Mouse (Mus musculus) hindbrain, embryonic 12.5 days (tissue): ENCODE measurements at regions not wholly inside any gene's neighbourhood (a gene's known extent, or its start where the extent isn't known, plus 50 kb on each side); places are given as distances from the start of the nearest gene placed in this dataset.

ENCODE experiments used
- ATAC-seq: fragments of 200-750 bp; cut with Nextera tagmentation; 2 replicates; pipeline ENCODE4 v1.8.0; 2017; ENCODE audit warnings: moderate TSS enrichment; ENCODE audit not compliant: low FRiP score
- H3K27ac ChIP-seq: fragments of 300-500 bp; sonication (generic); 2 replicates; pipeline ENCODE4 v1.5.1; 2016; ENCODE audit warnings: mild to moderate bottlenecking
- H3K27me3 ChIP-seq: fragments of 300-500 bp; sonication (generic); 2 replicates; pipeline ENCODE4 v1.6.1; 2016; ENCODE audit warnings: mild to moderate bottlenecking
- H3K36me3 ChIP-seq: fragments of 300-500 bp; sonication (generic); 2 replicates; pipeline ENCODE4 v1.6.1; 2016; ENCODE audit warnings: mild to moderate bottlenecking
- H3K4me1 ChIP-seq: fragments of 300-500 bp; sonication (generic); 2 replicates; pipeline ENCODE4 v1.6.1; 2016
- H3K4me2 ChIP-seq: fragments of 300-500 bp; sonication (generic); replicated peaks from 2 replicates; pipeline ENCODE4 v1.6.1; 2016; ENCODE audit warnings: mild to moderate bottlenecking
- H3K4me3 ChIP-seq: fragments of 300-500 bp; sonication (generic); 2 replicates; pipeline ENCODE4 v1.5.1; 2016; ENCODE audit warnings: mild to moderate bottlenecking
- H3K9ac ChIP-seq: fragments of 300-500 bp; sonication (generic); 2 replicates; pipeline ENCODE4 v1.6.1; 2016; ENCODE audit warnings: mild to moderate bottlenecking, moderate library complexity
- H3K9me3 ChIP-seq: fragments of 300-500 bp; sonication (generic); replicated peaks from 2 replicates; pipeline ENCODE4 v1.6.1; 2016; ENCODE audit warnings: mild to moderate bottlenecking
- WGBS: fragments of 180-500 bp; shearing (Covaris S2); methylation state at CpG from one replicate; pipeline ENCODE4 v1.1.7; 2016; 5-methylcytosine and 5-hydroxymethylcytosine counted together

DNA sequence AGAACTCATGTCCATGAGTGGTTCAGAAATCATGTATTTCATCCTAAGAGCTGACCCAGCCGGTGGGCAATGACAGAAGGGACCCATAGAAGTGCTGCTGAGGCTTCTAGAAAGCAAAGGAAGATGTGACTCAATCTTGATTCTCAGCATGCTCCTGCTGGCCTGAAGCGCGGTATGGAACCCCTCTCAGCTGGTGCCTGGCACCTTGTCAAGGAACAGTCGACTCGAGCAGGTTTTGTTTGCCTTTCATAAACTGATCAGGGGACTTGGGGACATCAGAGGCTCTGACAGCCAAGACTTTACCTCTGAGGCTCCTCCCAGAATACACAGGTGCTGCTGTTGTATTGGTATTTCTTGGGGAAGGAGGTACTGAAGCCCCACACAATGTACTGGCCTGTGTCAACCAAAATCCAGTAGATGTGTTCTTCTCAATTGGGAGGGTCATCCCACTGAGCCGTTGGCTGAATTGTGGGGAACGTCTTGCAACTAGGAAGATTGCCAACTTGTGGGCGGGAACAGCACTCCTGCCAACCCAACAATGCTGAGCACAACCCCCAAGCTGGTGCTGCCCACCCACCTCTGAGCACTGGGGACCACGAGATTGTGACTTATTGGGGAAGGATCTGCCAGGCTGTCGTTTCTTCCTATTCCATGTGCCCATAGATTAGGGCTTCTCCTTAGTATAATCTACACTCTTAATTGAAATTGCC, 344.4 kb downstream of the Bcl11a start:
- Histone ChIP-seq H3K36me3 (no peaks in the 10 kb centered on the region), H3K27me3 (no peaks in the 10 kb centered on the region), H3K4me3 (no peak overlapping the region), H3K27ac (no peak overlapping the region), H3K9ac (no peak overlapping the region), H3K4me1 (no peaks in the 10 kb centered on the region), H3K9me3 (0 out of 2 replicates have a peak, but pooled peaks cover 4% of the 10 kb centered on the region), H3K4me2 (no peak overlapping the region)
- 88% methylated on average over 10 of the region's 10 CpGs for WGBS
- no peak for ATAC-seq

DNA sequence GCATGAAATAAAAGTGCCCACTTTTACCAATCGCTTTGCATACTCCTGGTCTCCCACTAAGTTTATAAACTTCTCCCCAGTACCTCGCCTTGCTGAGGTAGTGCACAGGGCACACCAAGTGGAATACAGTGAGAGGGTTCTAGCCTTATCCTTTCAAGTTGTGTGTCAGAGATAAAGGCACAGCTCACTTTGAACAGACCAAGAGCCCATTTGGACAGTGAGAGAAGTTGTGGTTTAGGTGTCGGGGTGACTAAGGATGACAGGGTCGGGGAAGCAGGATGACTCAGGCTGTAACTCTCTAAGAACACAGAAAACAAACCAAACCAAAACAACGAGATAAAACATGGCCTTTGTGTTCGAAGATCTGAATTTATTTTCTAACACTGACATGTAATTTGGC, 345.4 kb downstream of the Bcl11a start:
- Histone ChIP-seq H3K27me3 (no peaks in the 10 kb centered on the region), H3K9me3 (no peaks in the 10 kb centered on the region), H3K27ac (no peak overlapping the region), H3K4me2 (no peak overlapping the region), H3K9ac (no peak overlapping the region), H3K36me3 (no peaks in the 10 kb centered on the region), H3K4me3 (no peak overlapping the region), H3K4me1 (no peaks in the 10 kb centered on the region)
- WGBS: 90% methylated on average over 6 of the region's 6 CpGs
- no peak for ATAC-seq

DNA sequence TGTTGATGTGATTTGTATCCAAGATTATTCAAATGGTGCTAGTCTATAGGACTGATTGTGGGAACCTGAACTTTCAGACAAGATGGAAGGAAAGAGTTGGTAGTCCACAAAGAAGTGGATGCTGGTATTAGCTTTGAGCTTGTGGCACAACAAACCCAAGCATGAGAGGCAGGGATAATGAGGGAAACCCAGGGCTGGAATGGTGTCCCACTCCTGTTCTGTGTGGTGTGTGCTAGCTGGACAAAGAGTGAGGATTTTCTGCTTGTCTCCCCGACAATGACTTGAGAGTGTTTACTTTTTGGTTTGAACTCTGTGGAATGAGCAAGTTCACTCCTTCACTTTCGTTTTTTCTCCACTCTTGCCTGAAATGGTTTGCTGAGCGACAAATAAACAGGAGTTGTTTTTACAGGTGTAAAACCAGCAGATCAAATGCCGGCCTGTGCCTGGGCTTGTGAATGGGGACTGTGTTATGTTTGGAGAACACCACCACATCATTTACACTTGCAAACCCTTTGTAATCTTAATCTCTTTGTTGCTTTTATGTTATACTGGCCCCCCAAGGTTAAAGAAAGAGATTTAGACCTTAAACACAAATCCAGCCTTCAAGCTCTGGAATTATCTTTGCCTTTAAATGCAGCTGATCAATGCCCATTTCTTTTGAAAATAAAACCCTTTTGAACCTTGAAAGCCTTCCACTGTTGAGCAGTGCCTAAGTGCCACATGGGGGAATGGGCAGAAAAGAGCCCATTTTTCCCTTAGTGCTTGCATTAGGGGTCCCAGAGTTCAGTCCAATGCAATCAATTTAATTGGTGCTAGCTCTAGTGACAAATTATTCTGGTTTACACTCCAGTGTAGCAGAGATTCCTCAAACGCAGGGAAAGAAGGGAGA, 349.4 kb downstream of the Bcl11a start:
- Histone ChIP-seq H3K4me2 (no peak overlapping the region), H3K9ac (no peak overlapping the region), H3K27me3 (no peaks in the 10 kb centered on the region), H3K4me3 (no peak overlapping the region), H3K36me3 (no peaks in the 10 kb centered on the region), H3K9me3 (no peaks in the 10 kb centered on the region), H3K27ac (no peak overlapping the region), H3K4me1 (no peaks in the 10 kb centered on the region)
- 23% methylated on average over 5 of the region's 5 CpGs for WGBS
- no peak for ATAC-seq

DNA sequence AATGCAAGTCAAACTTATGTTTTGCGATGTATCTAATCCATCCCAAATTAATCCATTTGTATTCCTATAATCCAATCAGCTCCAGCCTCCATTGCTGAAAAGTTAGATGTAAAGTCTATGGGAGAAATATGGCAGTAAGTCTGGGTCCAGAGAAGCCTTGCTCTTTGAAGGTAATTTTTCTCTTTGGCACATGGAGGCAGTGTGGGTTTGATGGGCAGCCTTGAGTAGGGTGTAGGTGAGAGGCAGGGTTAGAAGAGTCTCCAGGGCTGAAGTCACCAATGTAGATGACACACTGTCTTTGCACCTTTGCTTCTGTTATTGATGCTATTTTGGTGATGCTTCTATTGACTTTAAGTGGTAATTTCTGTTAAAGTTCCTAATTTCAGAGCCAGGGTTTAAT, 370.8 kb downstream of the Bcl11a start:
- Histone ChIP-seq H3K4me3 (no peak overlapping the region), H3K36me3 (no peaks in the 10 kb centered on the region), H3K27me3 (no peaks in the 10 kb centered on the region), H3K27ac (no peak overlapping the region), H3K9ac (no peak overlapping the region), H3K4me2 (no peak overlapping the region), H3K4me1 (peaks cover 3% of the 10 kb centered on the region), H3K9me3 (no peaks in the 10 kb centered on the region)
- WGBS: 97% methylated on average over 1 of the region's 1 CpGs
- ATAC-seq: no peak

DNA sequence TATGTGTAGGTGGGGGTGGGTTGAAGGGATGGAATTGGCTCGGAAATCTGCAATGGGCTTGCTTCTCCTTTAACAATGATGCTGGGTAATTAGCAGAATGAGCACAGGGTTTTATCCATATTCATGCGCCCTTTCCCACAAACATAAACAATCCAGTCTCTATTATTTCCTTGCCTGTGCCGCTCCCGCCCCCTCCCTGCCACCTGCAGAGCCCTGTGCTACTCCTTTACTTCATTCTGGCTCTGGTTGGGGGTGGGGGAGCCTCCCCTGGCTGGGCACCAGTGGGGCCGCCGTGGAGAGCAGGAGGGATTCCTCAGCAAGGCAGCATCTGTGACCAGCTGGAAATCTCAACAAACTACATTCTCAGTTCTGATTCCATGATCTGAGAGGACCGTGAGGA, 374.4 kb downstream of the Bcl11a start:
- peaks cover 3% of the 10 kb centered on the region for H3K4me1 ChIP-seq
- no peaks in the 10 kb centered on the region for H3K36me3 ChIP-seq
- H3K4me3 ChIP-seq: no peak overlapping the region
- no peak overlapping the region for H3K27ac ChIP-seq
- H3K4me2 ChIP-seq: peak overlapping the region; percentile 25; the same call in 1 of the 2 replicates
- 29% methylated on average over 7 of the region's 7 CpGs for WGBS
- peak; percentile 84 for ATAC-seq
- no peaks in the 10 kb centered on the region for H3K9me3 ChIP-seq
- H3K9ac ChIP-seq: no peak overlapping the region
- H3K27me3 ChIP-seq: no peaks in the 10 kb centered on the region

DNA sequence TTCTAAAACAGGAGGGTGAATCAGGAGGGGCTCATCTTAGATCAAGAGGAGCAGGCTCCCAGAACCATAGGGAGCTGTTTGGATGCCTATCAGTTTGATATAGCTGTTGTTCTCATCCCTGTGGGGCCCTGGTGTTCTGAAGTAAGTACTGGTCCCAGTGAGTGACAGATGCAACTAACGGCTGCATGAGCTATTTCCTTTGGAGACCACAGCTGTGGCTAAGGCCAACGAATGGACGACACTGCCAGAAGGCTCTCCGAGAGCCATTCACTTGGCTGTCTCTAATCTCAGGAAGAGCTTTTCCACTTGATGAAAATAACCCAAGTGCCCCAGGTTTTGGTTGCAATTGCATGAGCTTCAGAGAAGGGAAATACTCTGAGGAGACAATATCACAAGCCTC, 386.8 kb downstream of the Bcl11a start:
- no peaks in the 10 kb centered on the region for H3K9me3 ChIP-seq
- no peak overlapping the region for H3K27ac ChIP-seq
- H3K4me2 ChIP-seq: no peak overlapping the region
- H3K36me3 ChIP-seq: no peaks in the 10 kb centered on the region
- H3K4me1 ChIP-seq: no peaks in the 10 kb centered on the region
- ATAC-seq: no peak
- no peak overlapping the region for H3K9ac ChIP-seq
- no peaks in the 10 kb centered on the region for H3K27me3 ChIP-seq
- no peak overlapping the region for H3K4me3 ChIP-seq
- 72% methylated on average over 4 of the region's 4 CpGs for WGBS

DNA sequence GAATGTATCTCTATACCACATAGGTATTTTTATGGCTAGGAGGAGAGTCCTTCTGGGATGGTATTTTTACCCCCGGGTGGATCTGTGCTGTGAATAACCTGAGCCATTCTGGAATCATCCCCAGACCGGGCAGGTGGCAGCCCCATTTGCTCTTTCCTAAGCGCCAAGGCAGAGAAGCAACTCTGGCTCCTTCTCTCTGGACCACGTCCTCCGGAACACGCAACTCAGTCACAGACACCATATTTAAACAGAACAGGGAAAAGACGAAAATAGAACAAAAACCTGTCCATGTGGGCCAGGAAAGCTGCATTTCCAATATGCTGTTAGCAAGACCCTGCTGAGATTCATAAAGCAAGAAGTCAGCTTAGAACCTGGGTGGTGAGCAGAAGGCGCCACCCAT, 389.6 kb downstream of the Bcl11a start:
- H3K9ac ChIP-seq: no peak overlapping the region
- no peak overlapping the region for H3K4me2 ChIP-seq
- H3K27me3 ChIP-seq: no peaks in the 10 kb centered on the region
- no peak for ATAC-seq
- no peaks in the 10 kb centered on the region for H3K36me3 ChIP-seq
- no peaks in the 10 kb centered on the region for H3K4me1 ChIP-seq
- no peak overlapping the region for H3K27ac ChIP-seq
- no peaks in the 10 kb centered on the region for H3K9me3 ChIP-seq
- H3K4me3 ChIP-seq: no peak overlapping the region
- WGBS: 95% methylated on average over 8 of the region's 8 CpGs

DNA sequence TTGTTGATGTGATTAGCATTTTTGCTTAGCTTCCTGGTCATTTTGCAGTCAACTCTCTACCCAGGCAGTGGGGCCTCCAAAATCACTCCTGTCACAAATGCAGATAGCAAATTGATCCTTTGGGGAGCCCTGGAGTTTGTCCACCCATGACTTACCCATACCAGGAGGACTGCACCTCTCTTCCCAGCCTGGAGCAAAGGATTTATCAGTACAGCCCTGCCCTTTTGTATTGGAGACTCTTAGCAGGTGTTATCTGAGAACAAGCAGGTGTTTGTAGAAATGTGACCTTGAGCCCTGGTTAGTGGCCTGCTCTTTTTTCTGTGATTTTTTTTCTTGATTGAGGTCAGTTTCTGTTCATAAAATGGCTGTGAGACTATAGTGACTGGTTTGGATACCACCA, 392.6 kb downstream of the Bcl11a start:
- no peaks in the 10 kb centered on the region for H3K9me3 ChIP-seq
- H3K9ac ChIP-seq: no peak overlapping the region
- no peak overlapping the region for H3K4me2 ChIP-seq
- H3K27me3 ChIP-seq: no peaks in the 10 kb centered on the region
- H3K4me1 ChIP-seq: no peaks in the 10 kb centered on the region
- no peak overlapping the region for H3K27ac ChIP-seq
- no peak for ATAC-seq
- H3K36me3 ChIP-seq: no peaks in the 10 kb centered on the region
- no peak overlapping the region for H3K4me3 ChIP-seq

DNA sequence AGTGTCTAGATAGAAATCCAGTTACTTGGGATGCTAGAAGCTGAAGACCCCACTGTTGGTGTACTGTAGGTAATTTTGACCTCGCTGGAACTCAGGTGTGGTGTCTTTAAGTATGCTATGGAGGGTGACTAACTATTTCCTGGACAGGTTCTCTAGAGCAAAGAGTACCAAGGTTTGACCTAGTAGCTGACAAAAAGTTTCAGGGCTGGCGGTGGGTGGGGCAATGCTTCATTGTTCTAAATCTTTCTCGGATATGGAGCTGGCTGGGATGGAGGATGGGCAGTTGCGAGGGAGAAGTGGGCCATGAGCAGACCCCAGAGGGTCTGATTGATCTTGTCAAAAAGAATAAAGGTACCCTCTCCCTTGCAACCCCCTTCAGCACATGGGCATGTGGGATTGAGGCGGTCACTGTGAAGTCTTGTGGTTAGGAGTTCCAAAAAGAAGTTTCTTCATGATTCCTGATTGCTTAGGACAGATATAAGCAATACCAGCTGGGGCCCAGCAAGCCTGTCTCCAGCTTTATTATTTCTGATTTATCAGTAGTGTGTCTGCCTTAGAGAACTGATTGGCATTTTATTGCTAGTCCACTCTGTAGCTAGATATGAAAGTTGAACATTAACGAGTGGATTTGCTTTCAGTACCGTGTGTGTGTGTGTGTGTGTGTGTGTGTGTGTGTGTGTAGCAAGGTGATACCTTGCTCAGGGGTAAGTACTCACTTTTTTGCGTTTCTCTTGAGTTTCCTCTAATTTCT, 394.9 kb downstream of the Bcl11a start:
- Histone ChIP-seq H3K9me3 (no peaks in the 10 kb centered on the region), H3K9ac (no peak overlapping the region), H3K27me3 (no peaks in the 10 kb centered on the region), H3K36me3 (no peaks in the 10 kb centered on the region), H3K4me1 (no peaks in the 10 kb centered on the region), H3K27ac (no peak overlapping the region), H3K4me2 (no peak overlapping the region), H3K4me3 (no peak overlapping the region)
- ATAC-seq: no peak
- 80% methylated on average over 8 of the region's 8 CpGs for WGBS

DNA sequence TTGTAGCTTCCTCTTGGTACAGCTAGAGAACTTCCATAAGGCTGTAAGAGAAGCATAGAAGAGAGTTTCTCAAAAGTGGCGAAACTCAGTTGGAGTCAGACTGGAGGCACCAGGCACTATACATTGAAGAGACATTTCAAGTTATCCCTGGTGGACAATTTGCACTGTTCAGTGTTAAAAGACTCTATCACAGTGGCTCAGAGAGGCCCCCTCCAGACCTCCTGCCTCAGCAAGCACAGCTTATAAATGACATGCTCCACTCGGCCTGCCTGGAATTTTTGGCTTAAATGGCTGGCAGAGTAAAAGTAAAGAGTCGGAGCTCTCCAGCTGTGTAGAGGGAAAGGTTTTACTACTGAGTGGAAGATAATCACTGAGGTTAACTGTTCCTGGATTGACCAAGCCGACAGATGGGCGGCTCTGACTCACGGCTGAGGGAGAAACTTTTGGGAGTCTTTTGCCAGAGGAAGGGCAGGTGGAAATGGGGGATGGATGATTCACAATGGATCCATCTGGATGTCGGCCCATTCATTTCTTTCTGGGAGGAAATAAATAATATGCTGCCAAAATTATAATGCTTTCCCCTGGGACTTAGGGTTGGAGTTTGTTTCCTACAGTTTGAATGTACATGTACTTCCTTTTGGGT, 395.6 kb downstream of the Bcl11a start:
- no peak overlapping the region for H3K9ac ChIP-seq
- no peaks in the 10 kb centered on the region for H3K9me3 ChIP-seq
- no peaks in the 10 kb centered on the region for H3K36me3 ChIP-seq
- H3K27me3 ChIP-seq: no peaks in the 10 kb centered on the region
- 61% methylated on average over 7 of the region's 7 CpGs for WGBS
- H3K4me1 ChIP-seq: no peaks in the 10 kb centered on the region
- ATAC-seq: no peak
- no peak overlapping the region for H3K27ac ChIP-seq
- no peak overlapping the region for H3K4me2 ChIP-seq
- H3K4me3 ChIP-seq: no peak overlapping the region

DNA sequence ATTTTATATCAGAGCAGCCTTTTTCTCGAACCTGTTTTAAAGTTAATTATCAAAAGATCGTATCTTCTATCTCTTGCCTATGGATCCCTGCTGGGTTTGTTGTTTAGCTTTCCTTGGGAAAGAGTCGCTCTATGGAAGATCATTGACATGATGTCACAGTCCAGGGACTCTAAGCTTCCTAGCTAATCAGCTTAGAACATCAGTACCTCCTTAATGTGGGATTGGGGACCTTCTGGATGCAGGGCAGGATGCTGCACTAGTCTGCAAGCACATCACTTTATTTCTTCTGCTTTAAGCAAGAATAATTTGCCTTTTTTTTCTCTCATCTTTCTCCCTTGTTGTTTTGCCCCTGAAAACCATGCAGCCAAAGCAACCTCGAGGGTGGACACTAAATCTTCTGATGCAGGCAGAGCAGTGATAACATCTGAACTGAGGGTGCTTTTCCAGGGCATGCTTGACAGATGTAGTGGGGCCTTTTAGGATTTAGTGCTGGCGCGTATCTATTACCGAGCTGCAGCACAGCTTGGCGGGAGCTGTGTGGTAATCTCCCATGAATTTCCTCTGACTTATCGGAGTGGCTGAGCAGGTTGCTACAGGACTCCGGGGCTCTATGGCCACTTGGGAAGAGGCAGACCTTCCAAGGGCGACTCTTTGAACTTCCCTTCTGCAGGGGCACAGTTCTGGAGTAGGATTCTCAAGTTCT, 425.0 kb downstream of the Bcl11a start:
- Histone ChIP-seq H3K27ac (no peak overlapping the region), H3K9me3 (no peaks in the 10 kb centered on the region), H3K27me3 (no peaks in the 10 kb centered on the region), H3K36me3 (no peaks in the 10 kb centered on the region), H3K9ac (no peak overlapping the region), H3K4me1 (no peaks in the 10 kb centered on the region), H3K4me3 (no peak overlapping the region), H3K4me2 (no peak overlapping the region)
- no peak for ATAC-seq
- WGBS: 67% methylated on average over 11 of the region's 11 CpGs

DNA sequence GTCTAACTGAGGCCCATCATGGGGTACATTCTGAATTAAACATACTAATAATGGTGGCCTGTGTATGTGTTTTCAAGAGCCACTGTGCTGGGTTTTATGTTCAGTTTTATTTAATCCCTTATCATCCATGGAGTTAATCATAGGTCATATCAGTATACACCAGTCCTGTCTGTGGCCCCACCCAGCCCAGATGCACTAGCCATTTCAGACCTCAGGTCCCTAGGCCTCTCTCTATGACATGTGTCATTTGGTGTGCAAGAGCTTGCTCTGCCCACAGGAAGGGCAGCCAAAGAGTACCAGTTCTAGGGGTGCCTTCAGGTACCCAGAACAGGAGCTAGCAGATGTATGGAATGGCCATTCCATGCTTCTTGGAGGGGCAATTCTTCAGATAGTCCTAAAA, 437.7 kb downstream of the Bcl11a start:
- no peak overlapping the region for H3K9ac ChIP-seq
- no peak overlapping the region for H3K4me2 ChIP-seq
- no peaks in the 10 kb centered on the region for H3K4me1 ChIP-seq
- no peaks in the 10 kb centered on the region for H3K27me3 ChIP-seq
- H3K36me3 ChIP-seq: no peaks in the 10 kb centered on the region
- no peak overlapping the region for H3K27ac ChIP-seq
- H3K9me3 ChIP-seq: no peaks in the 10 kb centered on the region
- H3K4me3 ChIP-seq: no peak overlapping the region
- no peak for ATAC-seq
